Mouse (Mus musculus): Measurements from ENCODE around the gene Adad2.

GRCm38 (mm10) chr8:119635378-119635777, 22.8 kb downstream of the Adad2 start, which contains the start of gene Kcng4:
- no peak for TF ChIP-seq POLR2A (IDR thresholded peaks at IDR 0.05; ENCODE audit: insufficient read depth, low read depth, low read length)
- TF ChIP-seq CTCF (IDR thresholded peaks at IDR 0.05; ENCODE audit: insufficient read depth, low read depth, low read length) = no peak

Measured in olfactory bulb, adult 2 months (tissue).